Mouse (Mus musculus) left cerebral cortex, postnatal 10 days (tissue): ENCODE results near the gene Ttc17. TPM values are rescaled to one million over a fixed set of nuclear protein-coding genes. Genes with fewer than 3 reads are reported as not detected.

Experiments used
- DNase-seq, 2 experiments: peaks; one replicate each; pipeline ENCODE4 v3.0.0; 2021 to 2022; ENCODE audit warnings: low spot score in 2 of 2, mixed read lengths in 1 of 2; ENCODE audit errors: extremely low spot score in 1 of 2
- intact Hi-C: fragments of 180-260 bp; cut with DNase I; formaldehyde crosslinking; loops from one replicate; pipeline ENCODE4 v1.15.1; 2025
- total RNA-seq, 2 experiments: library from RNA; stranded (reverse); gene quantifications; 2 replicates each; pipeline ENCODE4 v1.2.3; 2021

Ttc17 gene
- total RNA-seq, 2 experiments from 2014 or later = 29.4 to 30.9 TPM

DNA sequence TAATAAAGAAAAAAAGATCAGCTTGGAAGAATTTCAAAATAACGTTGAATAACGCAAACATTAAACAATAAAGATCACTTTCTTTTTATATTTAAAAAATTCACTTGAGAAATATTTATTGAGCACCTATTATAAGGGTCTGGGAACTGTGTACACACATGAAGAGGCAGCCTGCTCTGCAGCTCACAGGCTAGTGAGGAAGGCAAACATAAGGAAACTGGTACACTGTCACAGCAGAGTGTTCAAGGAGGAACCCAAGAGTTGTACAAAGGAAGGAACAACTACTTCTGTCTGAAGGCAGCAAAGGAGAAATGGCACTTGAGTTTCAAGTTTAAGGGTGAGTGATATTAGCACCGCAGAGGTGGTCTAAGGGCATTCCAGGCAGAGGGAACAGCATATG, 78.7 kb downstream of the Ttc17 start:
- intact Hi-C loops = no loop called here
- no peak for DNase-seq

DNA sequence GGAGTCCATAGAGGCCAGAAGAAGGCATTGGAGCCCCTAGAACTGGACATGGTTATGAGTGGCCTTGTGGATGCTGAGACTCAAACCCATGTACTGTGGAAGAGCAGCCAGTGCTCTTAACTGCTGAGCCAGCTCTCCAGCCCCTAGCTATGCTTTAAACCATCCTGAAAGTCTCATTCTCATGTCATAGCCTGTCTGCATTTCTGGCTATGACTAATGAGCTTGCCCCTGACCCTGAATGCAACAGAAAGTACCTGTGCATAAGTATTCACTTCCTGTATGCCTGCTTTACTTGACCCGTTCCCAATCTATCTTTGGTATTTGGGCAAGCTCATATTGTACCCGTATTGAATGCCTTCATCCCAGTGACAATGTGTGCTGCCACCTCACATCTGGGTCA, 86.7 kb downstream of the Ttc17 start:
- intact Hi-C loops = no loop called here
- DNase-seq = no peak

DNA sequence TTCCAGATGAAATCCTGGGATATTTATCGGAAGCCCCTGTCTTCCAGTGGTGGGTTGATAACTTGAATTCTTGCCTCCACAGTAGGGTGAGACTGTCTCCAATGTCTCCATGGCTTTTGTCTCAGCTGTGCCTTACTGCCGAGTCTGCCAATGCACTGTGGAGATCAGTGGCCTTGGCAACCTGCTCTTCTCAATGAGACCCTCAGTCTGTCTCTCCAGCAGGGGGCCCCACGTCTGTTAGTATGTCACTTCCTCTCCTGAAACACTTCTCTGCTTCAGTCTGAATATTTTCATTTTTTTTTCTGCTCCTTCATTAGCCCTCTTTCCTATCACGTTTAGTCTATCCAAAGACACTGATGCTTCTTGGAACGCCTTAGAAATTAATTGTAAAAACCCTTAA, 90.0 kb downstream of the Ttc17 start:
- intact Hi-C loops = no loop called here
- DNase-seq = no peak

DNA sequence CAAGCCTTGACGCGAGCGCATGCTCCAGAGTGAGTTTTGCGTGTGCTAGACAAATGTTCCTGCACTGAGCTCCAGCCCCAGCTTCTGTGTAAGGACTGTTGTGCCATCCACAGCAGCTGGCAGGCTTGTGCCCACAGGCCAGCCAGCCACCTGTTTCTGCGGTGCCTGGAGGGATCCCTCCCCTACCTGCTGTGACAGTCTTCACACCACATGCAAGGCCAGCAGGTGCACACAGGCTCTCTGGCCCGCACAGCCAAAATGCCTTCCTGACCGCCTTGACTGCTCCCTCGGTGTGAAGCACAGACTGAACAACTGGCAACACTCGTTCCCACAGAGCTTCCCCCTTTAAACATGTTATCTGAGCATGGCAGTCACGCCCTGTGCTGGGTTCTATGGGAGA, 102.5 kb downstream of the Ttc17 start:
- intact Hi-C loops = loop anchor here (2.0 kb wide), 1 partner anchor 21 kb away; no protein-coding TSS in a partner anchor
- DNase-seq = no peak

DNA sequence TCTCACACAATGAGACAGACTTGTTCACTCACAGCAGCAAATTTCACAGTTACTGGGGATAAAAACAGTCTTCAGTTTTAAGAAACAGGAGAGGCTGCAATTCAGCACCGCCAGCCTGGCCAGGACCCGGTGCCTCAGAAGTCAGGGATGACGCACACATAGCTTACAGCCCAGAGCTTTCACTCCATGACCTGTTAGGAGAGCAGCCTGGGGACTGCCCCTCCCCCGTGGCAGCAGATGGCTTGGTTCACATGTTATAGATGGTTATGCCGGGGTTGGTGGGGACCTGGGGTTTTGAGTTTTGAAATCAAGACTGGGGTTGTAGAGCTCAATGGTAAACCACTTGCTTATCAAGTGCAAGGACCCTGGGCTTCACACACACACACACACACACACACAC, 104.1 kb downstream of the Ttc17 start:
- DNase-seq = no peak
- intact Hi-C loops = no loop called here

DNA sequence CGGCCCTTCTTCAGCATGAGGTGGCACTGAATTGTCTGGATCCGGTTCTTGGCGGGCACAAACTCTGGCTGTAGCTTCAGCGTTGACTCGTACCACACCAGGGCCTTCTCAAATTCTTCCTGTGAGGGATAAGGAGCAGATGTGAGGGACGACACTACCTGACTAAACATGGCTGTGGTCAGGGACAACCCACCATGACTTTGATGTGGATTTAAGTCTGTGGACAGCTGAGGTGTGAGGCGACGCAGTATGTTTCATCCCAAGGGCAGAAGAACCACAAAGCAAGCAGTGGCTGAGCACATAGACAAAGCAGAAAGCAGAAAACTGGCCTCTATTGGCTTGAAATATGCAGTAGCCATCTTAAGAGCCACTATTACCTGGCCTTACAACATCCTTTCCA, 104.7 kb downstream of the Ttc17 start:
- intact Hi-C loops = no loop called here
- DNase-seq = no peak

DNA sequence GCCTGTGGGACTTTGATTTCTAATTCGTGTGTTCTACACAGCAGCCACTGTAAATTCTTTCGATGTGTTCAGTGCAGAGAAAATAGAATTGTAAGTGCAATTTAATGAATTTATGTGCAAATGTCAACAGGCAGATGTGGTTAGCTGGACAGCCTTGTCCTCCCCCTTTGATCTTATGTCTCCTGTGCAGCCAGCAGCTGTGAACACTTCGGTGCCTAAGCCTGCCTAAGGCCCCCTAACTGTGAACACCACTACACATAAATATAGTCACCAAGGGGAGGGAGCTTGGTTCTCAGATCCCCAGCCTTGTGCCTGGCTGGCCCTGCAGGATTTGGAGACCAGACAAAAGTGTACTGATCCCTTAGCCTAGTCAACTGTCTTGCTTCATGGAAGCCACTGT, 109.0 kb downstream of the Ttc17 start:
- no peak for DNase-seq
- intact Hi-C loops = no loop called here

DNA sequence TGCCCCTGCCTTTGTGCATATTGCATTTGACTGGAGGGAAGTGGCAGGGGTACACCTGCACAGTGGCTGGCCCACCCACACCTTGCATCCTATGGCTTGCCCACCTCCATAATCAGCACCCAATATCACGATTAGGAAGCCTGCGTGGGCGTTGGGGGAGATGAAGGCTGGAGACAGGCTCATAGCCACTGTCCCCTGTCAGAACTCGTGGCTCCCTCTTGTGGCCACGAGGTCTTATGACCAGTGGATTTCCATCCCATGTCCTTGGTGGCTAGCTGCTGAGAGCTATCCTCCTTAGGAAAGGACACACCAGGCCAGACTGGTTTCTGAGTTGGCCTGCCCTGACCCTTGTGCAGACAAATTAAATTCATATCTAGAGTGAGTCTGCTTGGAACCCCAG, 116.0 kb downstream of the Ttc17 start:
- intact Hi-C loops = no loop called here
- DNase-seq = peak; percentile 68 to 83

DNA sequence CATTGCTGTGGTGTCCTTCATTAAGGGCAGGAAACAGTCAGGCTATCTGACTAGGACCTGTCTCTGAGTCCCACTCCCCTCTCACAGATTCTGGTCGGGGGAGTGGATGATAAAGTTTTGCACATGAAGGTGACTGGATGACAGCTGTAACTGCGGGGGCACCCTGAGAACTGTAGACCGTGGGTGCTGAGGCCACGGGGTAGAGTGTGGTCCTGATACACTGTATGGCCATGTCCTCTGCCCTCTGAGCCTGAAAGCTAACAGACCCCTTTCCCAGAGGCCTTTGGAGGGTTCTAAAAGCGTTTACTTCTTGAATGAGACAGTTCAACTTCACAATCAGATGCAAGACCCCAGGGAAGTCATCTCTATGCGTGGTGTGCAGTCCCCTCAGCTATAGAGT, 116.8 kb downstream of the Ttc17 start:
- intact Hi-C loops = loop anchor here (5.0 kb wide), 1 partner anchor 37 kb away; no protein-coding TSS in a partner anchor

DNA sequence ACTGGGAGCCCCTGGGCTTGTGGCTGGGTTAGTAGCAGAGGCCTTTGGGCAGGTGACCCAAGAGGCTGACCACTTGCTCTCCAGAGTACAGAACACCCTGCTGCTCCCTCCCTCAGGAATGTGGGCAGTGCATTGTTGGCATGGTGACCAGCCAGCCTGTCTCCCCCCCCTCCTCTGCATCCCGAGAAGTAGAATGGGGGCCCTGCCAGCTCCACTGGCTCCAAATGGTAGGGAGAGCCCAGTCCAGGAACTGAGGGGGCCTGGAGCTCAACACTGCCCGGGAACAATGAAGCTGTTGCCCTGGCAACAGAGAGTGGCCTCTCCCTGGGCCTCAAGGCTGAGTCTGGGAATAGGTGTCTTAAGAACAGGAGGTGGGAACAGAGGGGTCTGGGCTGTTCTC, 117.3 kb downstream of the Ttc17 start:
- intact Hi-C loops = loop anchor here (5.0 kb wide), 1 partner anchor 37 kb away; no protein-coding TSS in a partner anchor
- peak in 1 of 2 experiments; percentile 67 for DNase-seq

More for the DNA sequence above, 116.8 kb downstream of the Ttc17 start:
- DNase-seq = no peak

DNA sequence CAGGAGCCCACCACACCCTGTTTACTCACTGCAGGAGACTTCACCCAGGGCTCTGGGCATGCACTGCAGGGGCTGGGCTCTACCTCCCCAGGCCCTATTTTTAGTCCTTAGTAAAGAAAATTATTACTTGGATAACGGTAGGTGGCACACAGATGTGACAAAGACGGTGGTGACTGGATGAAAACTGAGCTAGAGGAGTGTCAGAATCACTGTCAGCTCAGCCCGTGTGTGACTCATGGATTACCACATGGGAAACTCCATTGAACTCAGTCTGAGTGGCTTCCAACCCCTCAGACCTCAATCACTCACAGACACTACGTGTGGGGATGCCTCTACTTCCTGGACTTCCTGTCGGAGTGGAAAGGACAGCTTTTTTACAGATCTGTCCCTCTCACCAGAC, 118.4 kb downstream of the Ttc17 start:
- DNase-seq = no peak
- intact Hi-C loops = loop anchor here (5.0 kb wide), 1 partner anchor 36 kb away; no protein-coding TSS in a partner anchor

DNA sequence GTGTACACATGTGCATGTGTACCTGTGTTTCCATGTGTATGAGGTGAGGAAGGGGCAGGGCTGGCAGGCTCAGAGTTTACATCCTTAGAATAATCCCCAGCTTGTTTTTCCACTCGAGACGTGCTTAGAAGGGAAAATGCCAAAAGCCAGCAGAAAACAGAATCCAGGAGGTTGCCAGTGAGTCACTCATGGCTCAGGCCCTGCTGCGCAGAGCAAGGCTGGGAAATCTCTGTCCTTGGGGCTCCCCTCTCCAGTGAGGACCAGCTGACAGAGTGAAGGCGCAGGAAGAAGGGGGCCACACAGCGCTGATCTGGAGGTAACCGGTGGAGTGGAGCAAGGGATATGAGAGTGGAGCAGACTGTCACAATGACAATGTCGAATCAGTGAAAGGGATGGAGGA, 119.1 kb downstream of the Ttc17 start:
- DNase-seq = no peak
- intact Hi-C loops = loop anchor here (5.0 kb wide), 1 partner anchor 35 kb away; no protein-coding TSS in a partner anchor

DNA sequence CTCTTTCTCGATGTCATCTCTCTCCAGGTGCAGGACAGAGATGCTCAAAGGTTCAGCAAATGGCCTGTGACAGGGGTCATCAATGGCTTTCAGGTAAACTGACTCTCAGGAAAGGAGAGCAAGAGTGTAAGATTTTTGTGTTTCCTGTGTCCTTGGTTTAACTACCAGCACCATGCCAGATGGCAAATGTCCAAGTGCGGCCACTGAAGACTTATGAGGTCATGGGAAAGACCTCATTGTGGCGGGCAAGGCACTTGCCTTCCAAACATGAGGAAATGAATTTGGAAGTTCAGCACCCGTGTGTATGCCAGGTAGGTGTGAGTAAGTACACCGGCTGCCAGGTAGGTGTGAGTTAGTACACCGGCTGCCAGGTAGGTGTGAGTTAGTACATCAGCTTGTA, 123.0 kb downstream of the Ttc17 start:
- intact Hi-C loops = no loop called here
- peak in 1 of 2 experiments; percentile 38 for DNase-seq

DNA sequence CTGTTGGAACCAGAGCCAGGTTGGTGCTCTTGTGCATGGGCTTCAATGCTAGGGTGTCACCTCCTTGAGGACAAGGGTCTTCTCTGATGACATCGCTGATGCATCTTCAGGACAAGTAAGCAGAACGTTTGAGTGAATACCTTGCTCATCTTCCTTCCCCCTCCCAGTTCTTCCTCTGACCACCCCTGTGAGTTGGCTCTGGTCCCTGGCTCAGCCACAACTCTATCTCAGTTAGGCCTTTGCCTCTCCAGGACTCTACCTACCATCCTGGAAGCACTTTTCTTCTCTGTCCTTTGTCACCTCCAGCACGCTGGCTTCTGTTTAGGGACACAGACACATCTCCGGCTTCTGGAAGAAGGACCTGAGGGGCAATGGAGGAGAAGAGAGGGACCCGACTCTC, 126.9 kb downstream of the Ttc17 start:
- no peak for DNase-seq
- intact Hi-C loops = no loop called here

DNA sequence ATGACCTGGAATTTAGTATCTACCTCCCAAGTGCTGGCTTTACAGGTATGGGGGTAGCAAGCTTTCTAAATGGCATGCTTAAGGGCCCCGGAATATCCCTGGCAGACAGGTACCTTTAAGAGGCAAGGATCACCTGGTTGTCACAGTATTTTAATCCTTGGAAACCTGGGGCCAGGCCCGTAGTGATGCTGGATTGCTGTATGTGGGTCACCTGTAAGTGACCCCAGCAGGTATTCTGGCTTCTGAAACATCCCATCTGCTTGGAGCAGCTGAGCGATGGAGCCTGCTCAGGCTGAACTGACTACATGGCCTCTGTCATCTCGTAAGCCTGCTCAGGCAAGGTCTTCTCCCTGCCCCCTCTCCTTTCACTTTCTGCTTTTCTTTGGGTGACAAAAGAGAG, 130.4 kb downstream of the Ttc17 start:
- no peak for DNase-seq
- intact Hi-C loops = no loop called here

DNA sequence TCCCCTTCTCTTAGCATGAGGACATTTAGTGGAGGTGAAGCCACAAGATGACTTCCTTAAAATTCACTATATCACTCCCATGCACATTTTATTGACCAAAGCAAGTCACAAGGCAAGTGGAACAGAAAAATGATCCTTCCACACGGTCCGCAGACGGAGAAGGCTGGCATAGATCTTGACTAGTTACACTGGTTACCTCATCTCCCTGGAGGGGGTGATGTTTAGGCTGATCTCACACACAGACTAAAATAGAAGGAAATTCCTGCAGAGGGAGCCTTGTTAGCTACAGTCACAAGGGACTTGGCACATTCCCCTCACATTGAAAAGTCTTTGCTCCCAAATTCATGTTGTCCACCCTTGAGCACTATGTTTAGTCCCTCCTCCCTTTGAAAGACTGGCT, 130.8 kb downstream of the Ttc17 start:
- intact Hi-C loops = no loop called here
- DNase-seq = no peak

DNA sequence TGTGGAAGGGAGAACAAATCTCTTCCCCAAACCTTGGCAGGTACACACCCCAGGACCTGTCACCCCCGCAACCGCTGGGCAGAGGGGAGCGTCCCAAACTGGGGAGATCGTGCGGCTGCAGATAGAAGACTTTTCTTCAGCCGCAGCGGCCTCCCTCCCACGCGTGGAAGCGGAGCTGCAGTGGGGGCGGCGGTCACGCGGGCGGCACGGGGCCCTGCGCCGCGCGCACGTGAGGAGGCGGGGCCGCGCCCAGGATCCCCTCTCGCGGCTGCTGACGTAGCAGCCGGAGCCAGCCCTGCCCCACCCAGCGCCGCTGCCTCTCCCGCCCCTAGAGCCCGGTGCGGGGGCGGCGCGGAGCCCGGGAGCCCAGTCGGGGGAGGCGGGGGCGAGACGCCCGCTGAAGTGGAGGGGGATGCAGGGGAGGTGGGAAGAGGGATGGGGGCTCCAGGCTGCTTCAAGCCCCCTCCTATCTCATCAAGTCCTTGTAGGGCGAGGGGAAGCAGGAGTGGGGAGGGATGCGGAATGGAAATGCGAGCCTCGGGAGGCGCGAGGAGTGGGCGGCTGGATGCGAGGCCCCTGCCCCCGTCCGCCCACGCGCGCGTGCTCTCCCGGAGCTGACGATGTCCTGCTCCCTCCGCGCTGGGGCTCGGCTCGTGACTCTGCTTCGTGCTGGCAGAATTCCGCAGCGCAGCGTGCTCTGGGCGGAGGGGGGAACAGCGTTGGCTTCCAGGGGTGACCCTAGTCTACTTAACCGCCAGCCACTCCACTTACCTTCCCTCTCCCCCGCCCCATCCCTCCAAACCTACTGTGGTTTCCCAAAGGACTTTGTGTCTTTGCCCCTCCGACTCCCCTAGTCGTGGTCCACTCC, 133.1 kb downstream of the Ttc17 start:
- intact Hi-C loops = no loop called here
- DNase-seq = peak; percentile 86 to 93

DNA sequence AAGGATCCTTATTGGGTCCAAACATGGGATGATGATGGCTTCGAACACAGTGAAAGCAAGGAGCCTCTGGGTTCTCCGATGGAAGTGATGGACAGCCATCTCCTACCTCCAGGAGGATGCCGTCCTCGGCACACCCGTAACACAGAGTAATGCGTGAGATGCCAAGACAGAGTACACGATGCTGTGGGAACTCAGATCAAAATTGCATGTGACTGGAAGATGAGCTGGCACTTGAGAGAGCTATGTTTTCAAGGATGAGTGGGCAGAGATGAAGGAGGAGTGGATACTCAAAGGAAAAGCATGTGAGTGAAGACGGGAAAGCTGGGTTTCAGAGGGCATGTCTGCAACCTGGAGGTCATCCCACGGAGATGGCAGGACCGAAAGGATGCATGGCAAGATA, 135.3 kb downstream of the Ttc17 start:
- intact Hi-C loops = no loop called here
- DNase-seq = no peak

DNA sequence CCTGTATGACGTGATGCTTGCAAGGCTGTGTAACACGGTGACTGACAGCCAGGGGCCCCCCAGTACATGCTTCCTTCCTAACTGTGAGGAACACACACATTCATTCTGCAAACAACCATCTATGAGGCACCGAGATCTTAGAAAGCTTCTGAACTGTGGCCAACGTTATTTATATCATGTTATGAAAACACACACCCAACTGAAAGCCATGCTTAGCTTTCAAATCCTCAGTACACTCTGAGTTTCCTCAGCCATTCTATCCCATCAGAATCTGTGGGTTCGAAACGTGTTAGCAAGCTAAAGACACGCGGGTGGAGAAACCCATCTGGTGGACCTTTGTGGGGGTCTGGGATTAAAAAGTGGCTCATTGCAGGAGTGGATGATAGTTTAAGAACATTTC, 137.7 kb downstream of the Ttc17 start:
- no peak for DNase-seq
- intact Hi-C loops = no loop called here

DNA sequence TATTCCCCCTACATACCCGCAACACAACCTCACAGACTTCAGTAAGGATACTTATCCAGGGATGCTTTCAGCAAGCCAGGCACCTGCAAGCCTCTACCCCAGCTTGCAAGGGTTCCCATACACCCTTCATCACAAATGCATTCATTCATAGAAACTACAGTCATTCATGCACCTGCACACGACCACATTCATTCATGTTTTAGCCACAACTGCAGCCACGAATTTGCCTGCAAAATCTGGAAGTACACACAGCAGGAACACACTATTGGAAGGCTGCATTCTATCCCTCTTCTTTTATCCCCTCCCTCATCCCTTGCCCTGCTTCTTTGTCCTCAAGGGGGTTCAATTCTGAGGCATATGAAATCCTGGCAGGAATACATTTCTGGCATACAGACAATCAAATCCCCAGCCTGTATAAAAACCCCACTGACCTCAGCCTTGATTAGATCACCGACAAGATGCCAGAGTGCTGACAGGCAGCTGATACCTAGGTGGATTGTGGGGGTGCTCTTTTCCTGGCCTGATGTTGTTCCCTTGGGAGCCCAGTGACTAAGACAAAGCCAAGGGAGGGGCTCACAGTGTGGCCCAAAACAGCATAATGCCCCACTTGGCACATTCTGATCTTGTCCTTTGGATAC, 139.2 kb downstream of the Ttc17 start:
- no peak for DNase-seq
- intact Hi-C loops = no loop called here
